Mouse (Mus musculus) naive thymus-derived CD4-positive, alpha-beta T cell, adult 2 months (primary cell): ENCODE measurements around the gene Pars2.
A peak's percentile ranks its signal among the peaks of the same experiment; 100 is the strongest.

Experiments used
- DNase-seq: peaks from one replicate; pipeline ENCODE4 v3.0.0-alpha.2; 2011; ENCODE audit warnings: low read depth

Pars2 gene

DNA sequence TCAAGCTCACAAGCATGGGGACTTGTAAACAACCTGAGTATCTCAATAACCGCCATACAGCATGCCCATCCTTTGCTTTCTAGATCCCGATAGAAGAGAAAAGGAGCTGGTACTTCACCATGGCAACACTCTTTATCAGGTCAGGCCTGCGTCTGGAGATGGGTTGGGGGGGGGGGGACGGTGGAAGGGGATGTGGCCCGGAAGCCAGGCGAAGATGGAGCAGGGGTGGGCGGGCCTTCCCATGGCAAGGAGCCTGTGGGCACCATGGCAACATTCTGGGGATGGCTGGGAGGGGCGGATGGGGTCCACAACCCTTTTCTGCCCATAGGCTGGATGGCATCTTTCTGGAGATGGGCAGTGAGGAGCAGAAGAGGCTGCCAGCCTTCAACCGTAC, 16.8 kb upstream of the Pars2 start:
- DNase-seq = no peak

DNA sequence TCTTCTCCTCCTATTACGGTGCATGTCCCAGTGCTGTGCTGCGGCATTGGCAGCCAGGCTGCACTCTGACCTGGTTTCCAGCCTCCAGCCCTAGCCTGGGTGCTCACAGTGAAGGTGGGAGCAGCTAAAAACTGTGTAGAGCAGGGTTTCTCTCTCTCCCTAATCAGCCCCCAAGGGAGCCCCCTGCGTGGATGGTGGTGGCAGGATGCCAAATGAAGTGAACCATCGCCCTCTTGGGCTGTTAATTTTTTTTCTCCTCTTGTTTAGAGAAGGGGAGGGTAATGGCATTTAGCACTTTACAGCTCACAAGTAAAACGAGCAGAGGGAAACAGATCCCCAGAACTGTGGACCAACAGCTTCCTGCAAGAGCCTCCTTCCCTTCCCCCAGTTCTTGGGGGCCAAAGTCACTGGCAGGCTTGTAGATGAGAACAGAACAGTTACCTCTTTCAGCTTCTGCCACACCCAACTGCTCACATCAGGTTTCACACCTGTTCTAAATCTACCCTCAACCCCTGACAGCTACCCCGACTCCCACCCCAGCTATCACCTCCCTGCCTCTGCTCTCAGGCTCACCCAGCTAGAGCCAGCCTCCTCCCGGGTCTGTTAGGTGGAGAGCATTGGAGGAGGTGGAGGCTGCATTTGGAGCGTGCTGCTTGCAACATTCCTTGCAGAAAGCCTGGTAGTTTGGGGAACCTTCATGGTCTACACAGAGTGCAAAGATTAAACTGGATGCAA, 7.2 kb upstream of the Pars2 start:
- DNase-seq = no peak

DNA sequence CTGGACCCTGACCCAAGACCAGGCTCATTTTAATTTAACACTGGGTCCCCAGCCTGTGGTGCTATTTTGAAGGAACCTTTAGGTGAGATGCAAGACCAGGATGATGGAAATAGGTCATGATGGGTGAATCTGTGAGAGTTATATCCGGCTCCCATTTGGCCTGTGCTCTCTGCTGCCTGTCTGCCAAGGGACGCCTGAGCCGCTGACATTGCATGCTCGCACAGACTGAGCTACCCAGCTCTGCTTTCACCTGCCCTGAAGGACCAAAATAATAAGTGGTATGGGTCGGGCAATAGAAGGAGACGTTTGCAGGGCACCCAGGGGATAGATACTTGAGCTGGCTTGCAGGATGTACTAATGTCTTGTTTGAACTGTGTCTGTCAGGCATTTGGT, 6.7 kb upstream of the Pars2 start:
- DNase-seq = no peak

DNA sequence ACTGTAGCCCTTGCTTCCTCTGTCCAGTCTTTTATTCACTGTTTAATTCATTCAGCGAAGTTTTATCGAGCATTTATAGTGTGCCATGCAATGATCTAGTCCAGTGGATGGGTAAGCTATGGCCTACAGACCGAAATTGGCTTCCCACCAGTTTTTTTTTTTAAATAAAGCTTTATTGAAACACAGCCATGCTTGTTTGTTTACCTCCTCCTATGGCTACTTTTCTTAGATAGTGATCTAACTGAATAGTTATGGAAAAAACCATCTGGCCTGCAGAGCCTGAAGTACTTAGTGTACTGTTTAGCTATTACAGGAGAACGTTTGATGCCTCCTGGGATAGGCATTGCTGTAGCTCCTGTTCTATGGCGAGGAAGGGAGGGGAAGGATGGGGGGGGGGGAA, 5.1 kb upstream of the Pars2 start:
- DNase-seq = no peak

DNA sequence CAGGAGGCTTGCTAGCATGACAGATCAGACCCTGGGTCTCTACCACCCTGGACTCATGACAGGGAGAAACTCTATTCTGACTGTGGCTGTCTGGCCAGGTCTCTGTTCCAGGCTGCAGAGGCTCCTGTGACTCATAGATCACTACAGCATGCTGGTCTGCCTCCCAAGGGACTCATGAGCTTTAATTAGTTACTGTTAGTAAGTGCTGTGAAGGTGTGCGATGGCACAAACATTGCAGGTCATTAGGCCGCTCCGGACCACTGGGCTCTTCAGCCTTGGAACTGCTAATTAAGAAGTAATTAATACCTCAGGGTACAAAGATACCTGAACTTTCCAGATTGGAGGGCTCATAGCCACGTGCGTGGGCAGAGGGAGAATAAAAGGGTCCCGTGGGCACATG, 3.7 kb upstream of the Pars2 start:
- DNase-seq = no peak

DNA sequence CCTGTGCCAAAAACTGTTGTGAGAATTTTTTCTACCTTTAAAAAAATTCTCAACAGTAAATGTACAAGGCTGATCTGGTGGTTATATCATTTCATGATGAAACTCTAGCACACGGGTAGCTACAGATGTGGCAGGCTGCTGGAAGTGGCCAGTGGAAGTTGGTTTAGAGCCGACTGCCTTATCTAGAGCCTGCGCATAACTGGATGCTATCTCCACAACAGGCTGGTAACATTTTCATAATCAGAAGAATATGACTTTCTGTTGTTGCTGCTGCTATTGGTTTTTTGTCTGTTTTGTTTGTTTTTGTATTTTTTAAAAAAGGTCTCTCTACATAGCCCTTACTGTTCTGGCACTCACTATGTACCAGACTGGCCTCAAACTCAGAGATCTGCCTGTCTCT, 1.7 kb downstream of the Pars2 start:
- DNase-seq = no peak

DNA sequence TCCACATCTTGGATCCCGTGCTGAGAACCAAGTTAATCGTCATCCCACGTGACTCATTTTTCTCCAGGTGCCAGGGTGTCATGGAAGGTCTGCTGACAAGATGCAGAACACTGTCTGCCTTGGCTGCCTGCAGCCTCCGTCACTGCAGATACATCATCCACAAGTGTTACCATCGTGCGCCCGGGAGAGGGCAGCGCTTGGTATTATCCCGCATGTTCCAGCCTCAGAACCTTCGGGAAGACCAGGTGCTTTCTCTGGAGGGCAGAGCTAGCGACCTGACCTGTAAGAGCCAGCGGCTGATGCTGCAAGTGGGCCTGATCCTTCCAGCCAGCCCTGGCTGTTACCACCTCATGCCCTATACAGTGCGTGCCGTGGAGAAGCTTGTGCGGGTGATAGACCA, 2.2 kb downstream of the Pars2 start:
- no peak for DNase-seq

DNA sequence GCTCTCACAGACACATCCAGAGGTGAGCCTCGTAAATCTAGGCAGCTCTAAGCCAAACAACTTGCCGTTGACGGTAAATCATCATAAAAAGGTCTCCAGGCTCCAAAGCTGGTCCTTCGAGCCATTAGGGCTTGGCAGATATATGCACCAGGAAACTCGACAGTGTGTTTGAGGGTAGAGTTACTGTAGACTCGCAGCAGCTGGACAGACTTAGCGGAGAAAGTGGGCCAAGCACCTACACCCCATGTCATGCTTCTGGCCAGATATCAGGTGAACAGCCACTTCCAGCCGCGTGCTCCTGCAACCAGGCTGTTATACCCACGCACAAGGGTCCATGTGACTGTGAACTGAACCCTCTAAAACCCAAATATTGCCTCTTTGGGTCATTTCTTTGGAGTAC, 4.8 kb downstream of the Pars2 start:
- no peak for DNase-seq

DNA sequence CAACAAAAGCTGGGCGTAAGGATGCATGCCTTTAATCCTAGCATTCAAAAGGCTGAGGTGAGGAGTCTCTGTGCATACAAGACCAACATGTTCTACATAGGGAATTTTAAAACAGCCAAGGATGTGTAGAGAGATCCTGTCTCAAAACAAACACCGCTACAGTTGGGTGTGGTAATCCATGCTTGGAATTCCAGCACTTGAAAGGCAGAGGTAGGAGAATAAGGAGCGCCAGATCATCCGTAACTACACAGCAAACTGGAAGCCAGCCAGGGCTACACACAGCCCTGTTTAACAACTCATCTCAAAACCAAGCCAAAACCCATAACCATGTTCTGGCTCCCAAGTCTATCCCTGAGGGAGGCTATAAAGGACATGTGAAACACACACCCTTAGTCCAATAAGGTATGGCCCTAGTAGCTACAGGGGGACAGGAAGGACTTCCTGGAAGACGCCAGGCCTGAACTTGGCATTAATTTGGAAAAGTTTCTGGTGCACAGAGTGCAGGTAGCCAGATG, 13.1 kb downstream of the Pars2 start:
- DNase-seq = no peak

DNA sequence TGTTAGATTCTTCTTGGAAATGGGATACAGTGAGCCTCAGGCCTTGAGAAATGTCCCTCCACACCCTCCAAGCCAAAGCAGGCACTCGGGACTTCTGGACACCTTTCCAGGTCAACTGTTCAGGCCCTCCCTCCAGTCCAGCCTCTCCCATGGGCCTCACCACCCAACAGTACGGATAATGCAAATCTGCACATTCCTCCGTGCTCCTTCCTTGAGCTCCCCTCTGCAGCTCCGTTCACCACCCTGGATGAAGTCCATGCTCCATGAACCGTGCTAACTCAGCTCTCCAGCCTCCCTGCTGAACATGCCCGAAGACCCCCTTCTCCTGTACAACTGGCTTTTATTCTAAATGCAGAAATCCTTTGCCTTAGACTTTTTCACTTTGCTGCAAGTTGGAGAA, 13.8 kb downstream of the Pars2 start:
- no peak for DNase-seq

DNA sequence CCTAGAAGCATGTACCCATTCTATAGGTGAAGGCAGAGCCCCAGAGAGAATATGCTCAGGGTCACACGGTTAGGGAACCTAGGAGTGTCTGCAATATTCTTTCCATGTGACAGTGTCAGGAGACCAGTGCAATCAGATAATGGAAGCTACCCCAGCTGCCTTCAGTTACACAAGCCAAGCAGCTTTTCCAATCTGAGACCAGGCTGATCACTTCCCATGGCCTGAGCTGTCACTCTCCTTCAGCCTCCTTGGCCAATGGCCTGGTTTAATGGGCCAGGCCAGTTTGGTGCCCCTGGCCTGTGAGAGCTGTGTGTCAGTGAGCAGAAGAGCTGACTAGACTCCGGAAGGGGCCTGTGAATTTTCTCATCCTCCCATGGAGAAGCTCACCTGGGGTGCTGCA, 14.4 kb downstream of the Pars2 start:
- DNase-seq = no peak

DNA sequence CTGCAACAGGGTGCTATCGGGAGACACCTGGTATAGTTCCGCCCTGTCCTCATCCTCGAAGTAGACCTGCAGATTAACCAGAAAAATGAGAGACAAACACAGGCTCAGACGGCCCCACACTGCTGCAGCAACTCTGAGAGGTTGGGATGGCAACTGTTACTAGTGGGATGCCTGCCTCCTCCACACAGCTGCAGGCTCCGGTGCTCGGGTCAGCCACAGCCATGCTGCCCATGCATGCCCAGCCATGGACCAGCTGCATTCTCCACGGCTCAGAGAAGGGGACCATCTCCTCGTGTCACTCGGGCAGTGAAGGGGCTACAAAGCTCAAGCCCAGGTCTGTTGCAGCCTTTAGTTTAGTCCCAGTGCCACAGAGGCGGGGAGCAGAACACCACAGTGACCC, 14.8 kb downstream of the Pars2 start:
- DNase-seq = no peak

DNA sequence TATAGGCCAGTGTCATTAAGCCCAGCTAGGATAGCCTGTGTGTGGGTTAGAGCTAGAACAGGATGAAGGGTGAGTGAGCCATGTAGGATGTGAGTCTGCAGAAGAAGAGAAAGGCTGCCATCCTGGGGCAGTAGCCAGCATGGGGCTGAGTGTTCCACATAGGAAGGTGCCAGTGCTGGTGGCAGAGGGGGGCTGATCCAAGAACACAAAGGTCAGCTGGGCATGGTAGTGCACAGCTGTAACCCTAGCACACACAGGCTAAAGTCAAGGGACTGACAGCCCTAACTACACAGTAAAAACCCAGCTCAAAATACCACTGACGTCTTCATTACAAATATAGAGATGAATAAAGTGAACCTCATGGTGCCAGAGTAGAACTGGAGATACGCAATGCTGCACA, 15.7 kb downstream of the Pars2 start:
- DNase-seq = no peak

DNA sequence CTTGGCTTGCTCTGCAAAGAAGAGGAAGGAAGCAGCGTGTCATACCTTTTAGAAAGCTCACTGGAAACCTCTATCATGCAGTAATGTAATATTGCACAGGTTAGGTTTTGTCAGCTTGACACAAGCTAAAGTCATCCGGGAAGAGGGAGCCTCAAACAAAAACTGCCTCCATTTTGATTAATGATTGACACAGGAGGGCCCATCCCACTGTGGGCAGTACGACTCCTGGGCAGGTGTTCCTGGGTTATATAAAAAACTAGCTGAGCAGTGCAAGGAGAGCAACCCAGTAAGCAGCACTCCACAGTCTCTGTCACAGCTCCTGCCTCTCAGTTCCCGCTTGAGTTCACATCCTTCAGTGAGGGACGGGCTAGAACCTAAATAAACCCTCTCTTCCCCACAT, 25.9 kb downstream of the Pars2 start:
- no peak for DNase-seq

DNA sequence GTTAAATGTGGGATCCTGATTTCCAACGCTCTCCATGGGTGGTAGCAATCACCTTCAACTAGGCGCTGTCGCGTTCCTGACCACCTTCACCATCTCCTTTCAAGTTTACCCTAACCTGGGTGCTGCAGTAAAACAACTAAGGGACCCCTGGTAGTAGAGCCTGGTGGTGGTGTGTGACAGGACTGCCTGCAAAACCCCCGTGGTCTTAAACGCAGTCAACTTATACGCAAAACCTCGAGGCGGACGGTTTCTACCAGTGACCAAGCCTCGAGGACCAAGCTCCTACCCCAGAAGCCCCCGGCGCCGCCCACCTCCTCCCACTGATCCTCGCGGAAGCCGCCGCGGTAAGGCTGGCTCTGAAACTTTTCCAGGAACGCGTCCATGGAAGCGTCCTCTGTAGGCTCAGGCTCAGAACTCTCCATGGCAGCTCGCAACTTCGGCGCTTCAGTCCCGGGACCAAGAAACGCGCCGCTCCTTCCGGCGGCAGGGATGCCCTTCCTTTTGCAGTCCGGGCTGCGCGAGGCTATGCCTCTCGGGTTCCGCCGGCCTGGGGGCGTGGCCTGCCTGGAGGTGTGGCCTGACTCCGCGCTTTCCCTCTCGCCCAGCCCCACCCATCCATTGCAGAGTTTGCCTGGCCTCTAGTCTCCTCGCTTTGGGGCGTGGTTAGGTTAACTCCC, 27.7 kb downstream of the Pars2 start, which contains the start of gene Ttc4:
Gene Ttc4 (minus strand): TSS at position 503 of the 677 bp plus-strand sequence.
- DNase-seq = peak; percentile 97

DNA sequence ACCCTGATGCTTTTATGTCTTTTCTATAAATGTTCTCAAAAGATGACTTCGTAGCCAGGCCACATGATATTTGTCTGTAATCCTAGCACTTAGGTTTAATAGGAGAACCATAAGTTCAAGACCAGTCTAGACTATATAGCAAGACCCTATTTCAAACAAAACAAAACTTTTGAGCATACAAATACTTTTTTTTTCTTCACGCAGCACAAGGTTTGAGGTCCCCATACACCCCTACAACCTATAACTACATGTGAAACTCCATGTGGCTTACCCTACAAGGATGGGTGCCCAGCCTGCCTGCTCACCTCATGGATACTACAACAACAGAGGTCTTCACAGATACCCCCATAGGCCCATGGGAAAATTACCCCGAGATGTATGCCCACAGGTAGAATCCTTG, 28.3 kb downstream of the Pars2 start:
- DNase-seq = no peak

DNA sequence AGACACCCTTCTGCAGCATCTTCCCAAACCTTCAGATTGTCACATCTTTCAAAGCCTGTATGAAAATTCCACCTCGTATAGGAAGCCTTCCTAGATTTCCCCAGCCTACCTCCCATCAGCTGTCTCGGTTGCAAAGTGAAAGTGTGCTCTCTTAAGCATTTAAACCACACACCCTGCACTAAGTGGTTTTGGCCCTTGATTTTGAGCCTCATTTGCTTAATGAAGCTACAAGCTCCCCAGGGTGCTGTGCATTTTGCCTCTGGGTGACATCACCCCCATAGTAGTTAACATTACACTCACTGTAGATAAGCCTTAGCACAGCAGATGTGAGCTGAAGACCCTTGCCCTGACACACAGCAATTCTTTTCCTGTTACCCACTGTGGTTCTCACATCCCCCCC, 30.1 kb downstream of the Pars2 start:
- DNase-seq = no peak

DNA sequence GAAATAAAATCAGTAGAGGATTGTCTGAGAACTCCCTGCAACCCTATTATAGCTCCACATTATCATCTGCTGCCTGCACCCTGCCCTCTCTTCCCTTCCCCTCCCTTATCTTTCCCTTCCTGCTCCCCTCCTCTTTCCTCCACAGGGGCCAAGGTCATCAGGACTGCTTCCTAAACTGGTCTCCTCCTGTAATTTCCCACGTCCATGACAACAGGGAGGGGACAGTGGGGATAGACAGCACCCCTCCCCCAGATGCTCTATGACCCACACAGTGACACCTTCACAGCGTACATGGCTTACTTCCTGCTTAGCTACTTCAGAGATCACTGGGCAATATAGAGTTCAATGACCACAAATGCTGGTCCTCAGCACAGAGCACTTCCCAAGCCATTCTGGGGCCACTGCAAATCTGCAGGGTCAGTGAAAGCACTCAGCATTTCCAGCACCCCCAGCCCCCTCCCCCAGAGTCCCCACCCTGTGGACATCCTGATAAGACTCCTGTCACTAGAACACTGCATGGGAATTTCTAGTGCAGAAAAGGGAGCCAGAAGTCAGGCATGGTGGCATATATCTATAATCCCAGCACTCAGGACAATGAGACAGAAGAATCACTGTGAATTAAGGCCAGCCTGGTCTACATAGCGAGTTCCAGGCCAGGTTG, 37.9 kb downstream of the Pars2 start:
- no peak for DNase-seq

DNA sequence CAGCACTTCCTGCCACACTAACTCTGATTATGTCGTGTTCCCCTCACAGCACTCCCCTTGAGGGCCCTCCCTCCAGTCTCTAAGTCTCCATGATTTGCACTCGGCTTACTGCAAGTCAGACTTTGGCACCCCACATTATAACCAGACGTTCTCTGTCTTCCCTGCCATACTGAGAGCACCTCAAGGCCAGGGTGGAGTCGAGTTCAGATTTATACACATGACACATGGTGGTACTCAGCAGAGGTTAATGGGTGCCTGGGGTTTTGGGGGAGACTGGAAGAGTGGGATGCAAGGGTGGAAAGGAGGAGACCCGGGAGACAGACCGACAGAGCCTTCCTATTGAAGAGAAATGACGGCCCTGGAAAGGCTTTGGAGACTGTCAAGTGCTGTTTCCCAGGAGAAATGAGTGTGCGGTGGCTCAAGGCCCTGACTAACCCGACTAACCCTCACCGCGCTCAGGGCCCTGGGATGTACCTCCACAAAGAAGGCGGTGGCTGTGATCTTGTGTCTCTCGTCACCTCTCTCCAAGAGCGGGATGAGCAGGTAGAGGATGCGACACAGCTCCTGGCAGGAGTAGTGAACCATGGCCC, 43.1 kb downstream of the Pars2 start:
- no peak for DNase-seq

DNA sequence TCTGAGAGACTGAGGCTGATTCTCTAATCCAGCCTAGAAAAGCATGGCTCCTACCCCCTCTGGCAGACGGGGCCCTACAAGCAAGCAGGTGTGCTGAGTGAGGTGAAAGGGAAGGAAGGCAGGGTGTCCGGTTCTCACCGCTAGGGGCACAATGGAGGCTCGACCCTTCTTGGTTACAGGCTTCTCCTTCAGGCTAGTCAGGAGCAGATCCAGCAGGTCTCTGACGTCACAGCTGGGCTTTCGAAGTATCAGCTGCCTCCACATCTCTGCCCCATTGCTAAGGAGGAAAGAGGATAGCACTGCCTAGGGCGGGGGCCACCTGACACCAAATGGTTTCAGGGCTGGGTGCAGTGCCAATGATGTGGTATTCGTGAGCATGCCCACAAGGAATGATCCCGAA, 49.1 kb downstream of the Pars2 start:
- peak; percentile 33 for DNase-seq

DNA sequence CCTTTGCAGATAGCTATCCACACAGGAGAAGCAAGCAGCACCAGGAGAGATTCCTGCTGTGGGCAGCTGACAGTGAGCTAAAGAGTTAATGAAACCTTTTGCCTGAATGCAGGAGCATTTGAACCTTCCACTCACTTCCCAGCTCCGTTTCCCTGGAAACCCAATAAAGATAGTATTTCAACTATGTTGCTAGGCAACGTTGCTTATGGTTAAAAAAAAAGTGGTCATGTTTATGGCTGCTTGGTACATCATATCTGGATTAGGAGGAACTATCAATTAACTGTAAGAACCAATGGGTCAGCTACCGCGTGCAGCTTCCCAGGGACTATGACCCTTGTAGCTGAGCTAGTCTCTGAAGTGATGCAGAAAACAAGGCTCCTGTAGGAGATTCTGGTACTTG, 49.9 kb downstream of the Pars2 start:
- no peak for DNase-seq

DNA sequence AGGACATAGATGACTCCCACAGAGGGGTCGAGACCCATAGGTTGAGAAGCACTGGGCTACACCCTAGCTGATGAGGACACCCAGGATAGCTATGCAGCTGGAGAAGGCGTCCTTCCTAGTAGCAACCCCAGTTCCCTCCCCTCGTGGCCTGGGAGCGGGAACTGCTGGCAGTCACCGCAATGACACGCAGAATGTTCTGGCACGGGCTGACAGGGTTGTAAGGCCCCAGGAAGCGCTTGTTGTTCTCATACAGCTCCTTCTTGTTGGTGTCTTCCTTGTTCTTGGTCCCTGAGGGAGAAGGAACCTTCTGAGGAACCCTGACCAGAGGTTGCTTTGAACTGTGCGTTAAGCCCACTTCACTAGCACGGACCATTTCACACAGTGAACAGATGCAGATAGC, 53.1 kb downstream of the Pars2 start:
- no peak for DNase-seq

DNA sequence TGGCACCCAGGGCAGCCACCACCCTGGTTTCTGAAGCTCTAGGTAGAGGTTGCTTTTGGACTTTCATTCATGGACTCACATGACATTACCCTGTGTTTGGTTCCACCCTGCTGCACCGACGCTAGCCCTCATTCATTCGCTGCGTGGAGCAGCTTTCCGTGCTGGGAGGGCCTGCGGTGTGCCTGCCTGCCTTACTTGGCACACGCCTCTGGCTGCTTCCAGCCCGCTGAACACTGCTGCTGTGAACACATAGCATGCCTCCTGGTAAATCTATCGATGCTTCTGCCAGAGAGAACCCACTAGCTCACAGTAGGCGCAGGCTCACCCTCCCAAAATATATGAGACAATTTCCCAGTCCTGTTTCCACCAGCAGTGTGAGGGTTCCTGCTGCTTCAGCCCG, 53.5 kb downstream of the Pars2 start:
- DNase-seq = no peak
